Mouse (Mus musculus) hindbrain, postnatal 0 days (tissue): ENCODE measurements around the gene Prmt8. TPM values are rescaled to one million over a fixed set of nuclear protein-coding genes. Genes with fewer than 3 reads are reported as not detected.

Experiments
- ATAC-seq: fragments of 200-750 bp; cut with Nextera tagmentation; 2 replicates; pipeline ENCODE4 v1.8.0; 2017; ENCODE audit warnings: mild to moderate bottlenecking, moderate TSS enrichment, moderate library complexity
- DNase-seq: peaks from one replicate; pipeline ENCODE4 v3.0.0-alpha.2; 2015; ENCODE audit warnings: low spot score
- H3K27ac ChIP-seq: fragments of 300-500 bp; sonication (generic); 2 replicates; pipeline ENCODE4 v1.5.1; 2014; ENCODE audit warnings: mild to moderate bottlenecking
- H3K27me3 ChIP-seq: fragments of 300-500 bp; sonication (generic); 2 replicates; pipeline ENCODE4 v1.6.1; 2014; ENCODE audit warnings: low read length, mixed read lengths; ENCODE audit not compliant: insufficient read depth
- H3K36me3 ChIP-seq: fragments of 300-500 bp; sonication (generic); 2 replicates; pipeline ENCODE4 v1.6.1; 2014; ENCODE audit warnings: low read length, mixed read lengths; ENCODE audit not compliant: insufficient read depth
- H3K4me1 ChIP-seq: fragments of 300-500 bp; sonication (generic); 2 replicates; pipeline ENCODE4 v1.6.1; 2014; ENCODE audit warnings: antibody characterized with exemption, low read length, mixed read lengths; ENCODE audit not compliant: insufficient read depth
- H3K4me2 ChIP-seq: fragments of 300-500 bp; sonication (generic); 2 replicates; pipeline ENCODE4 v1.6.1; 2014; ENCODE audit warnings: low read depth, mild to moderate bottlenecking, low read length, moderate library complexity, mixed read lengths
- H3K4me3 ChIP-seq: fragments of 300-500 bp; sonication (generic); 2 replicates; pipeline ENCODE4 v1.5.1; 2014; ENCODE audit warnings: low read length
- H3K9ac ChIP-seq: fragments of 300-500 bp; sonication (generic); replicated peaks from 2 replicates; pipeline ENCODE4 v1.6.1; 2014; ENCODE audit warnings: mild to moderate bottlenecking, low read length, moderate library complexity, mixed read lengths
- H3K9me3 ChIP-seq: fragments of 300-500 bp; sonication (generic); 2 replicates; pipeline ENCODE4 v1.6.1; 2016; ENCODE audit warnings: low read length, mixed read lengths
- CTCF ChIP-seq: IDR thresholded peaks from 2 replicates; pipeline ENCODE4 v1.5.1; 2016; ENCODE audit warnings: antibody characterized with exemption, control low read depth, low read depth
- WGBS: fragments of 180-500 bp; shearing (Covaris S2); extraction: QIAGEN DNeasy Blood & Tissue Kit; methylation state at CpG from one replicate; pipeline ENCODE4 v1.1.7; 2014; 5-methylcytosine and 5-hydroxymethylcytosine counted together
- polyA plus RNA-seq: library from polyadenylated mRNA; unstranded; fragments of >200 nt; fragmentation: Nextera tagmentation; extraction: Ambion mirVana; gene quantifications from 2 replicates; pipeline ENCODE4 v1.2.1, GENCODE M21; 2015
- total RNA-seq: library from RNA; depleted of rRNA; stranded (reverse); fragments of >200 nt; gene quantifications from 2 replicates; pipeline ENCODE4 v1.2.3, GENCODE M21; 2014; rRNA removed

Gene Prmt8
- total RNA-seq (24.9 and 28.7 TPM in 2 replicates), polyA plus RNA-seq (31.7 and 35.5 TPM in 2 replicates)

- Histone ChIP-seq H3K4me3 (peak within 1 kb of the TSS; percentile 72), H3K36me3 (no peaks in the 10 kb centered on the region), H3K9me3 (no peaks in the 10 kb centered on the region), H3K9ac (peak within 1 kb of the TSS; percentile 67), H3K27me3 (no peaks in the 10 kb centered on the region), H3K27ac (peak within 1 kb of the TSS; percentile 77), H3K4me2 (peak within 1 kb of the TSS; percentile 89), H3K4me1 (0 out of 2 replicates have a peak, but pooled peaks cover 10% of the 10 kb centered on the region)
- no peak for TF ChIP-seq CTCF
- ATAC-seq (peak; percentile 43), DNase-seq (peak; percentile 54)
- under 1% methylated on average over 40 of the region's 42 CpGs for WGBS
These were observed at the start of gene Prmt8 for GRCm38 (mm10) chr6:127769275-127770156. Gene Prmt8, minus strand, starts transcription at chr6:127769472.

- 32% methylated on average over 9 of the region's 9 CpGs for WGBS
- no peak overlapping the region for H3K9ac ChIP-seq
- no peak overlapping the region for H3K4me3 ChIP-seq
- H3K9me3 ChIP-seq: no peaks in the 10 kb centered on the region
- H3K27me3 ChIP-seq: no peaks in the 10 kb centered on the region
- peak; percentile 90 for ATAC-seq
- H3K27ac ChIP-seq: no peak overlapping the region
- H3K4me2 ChIP-seq: no peak overlapping the region
- DNase-seq: peak; percentile 76
- no peaks in the 10 kb centered on the region for H3K36me3 ChIP-seq
- no peak for TF ChIP-seq CTCF
- H3K4me1 ChIP-seq: no peaks in the 10 kb centered on the region; the same call in 1 of the 2 replicates
These were observed 33.9 kb upstream of the Prmt8 start for GRCm38 (mm10) chr6:127803046-127803729.

DNA sequence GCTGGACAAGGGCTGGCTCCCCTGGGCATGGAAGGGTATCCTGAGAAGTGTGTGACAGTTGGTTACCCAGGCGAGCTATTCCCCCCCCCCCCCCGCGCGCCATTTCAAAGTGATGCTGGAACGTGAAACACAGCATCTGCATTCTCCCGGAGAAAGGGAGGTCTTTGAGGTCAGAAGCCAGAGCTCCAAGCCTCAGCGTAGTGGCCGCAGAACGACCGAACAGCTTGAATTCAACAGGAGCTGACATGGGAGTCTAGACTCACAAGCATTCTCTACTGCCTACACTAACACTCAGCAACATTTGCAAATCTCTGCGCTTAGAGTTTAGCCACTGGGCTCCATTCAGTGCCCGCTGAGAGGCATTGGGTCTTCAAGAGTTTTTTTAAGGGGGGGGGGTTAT, 32.9 kb upstream of the Prmt8 start:
- DNase-seq: no peak
- Histone ChIP-seq H3K27me3 (no peaks in the 10 kb centered on the region), H3K4me2 (no peak overlapping the region), H3K36me3 (no peaks in the 10 kb centered on the region), H3K27ac (no peak overlapping the region), H3K9ac (no peak overlapping the region), H3K4me3 (no peak overlapping the region), H3K9me3 (no peaks in the 10 kb centered on the region), H3K4me1 (no peaks in the 10 kb centered on the region; the same call in 1 of the 2 replicates)
- TF ChIP-seq CTCF: no peak
- no peak for ATAC-seq
- 48% methylated on average over 12 of the region's 12 CpGs for WGBS

DNA sequence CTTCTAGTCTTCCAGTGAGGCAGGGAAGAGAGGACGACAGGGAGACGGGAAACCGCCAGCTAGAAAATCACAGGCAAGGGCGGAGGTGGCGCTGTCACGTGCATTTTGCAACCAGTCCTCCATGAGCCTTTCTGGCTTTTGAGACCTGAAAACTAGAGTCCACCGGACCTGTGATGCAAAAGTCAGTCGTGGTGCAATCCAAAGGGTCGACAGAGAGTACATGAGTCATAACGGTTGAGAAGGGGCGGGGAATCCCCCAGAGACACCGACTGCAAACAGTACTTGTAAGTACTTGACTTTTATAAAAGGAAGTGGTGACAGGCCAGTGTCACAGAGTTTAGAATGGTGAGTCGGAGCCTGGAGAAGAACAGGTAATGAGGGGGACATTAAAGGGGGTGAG, 20.8 kb upstream of the Prmt8 start:
- Histone ChIP-seq H3K4me1 (no peaks in the 10 kb centered on the region), H3K27ac (no peak overlapping the region), H3K27me3 (no peaks in the 10 kb centered on the region), H3K9me3 (no peaks in the 10 kb centered on the region), H3K9ac (no peak overlapping the region), H3K4me2 (no peak overlapping the region), H3K4me3 (no peak overlapping the region), H3K36me3 (no peaks in the 10 kb centered on the region)
- ATAC-seq (no peak), DNase-seq (no peak)
- WGBS: 84% methylated on average over 13 of the region's 13 CpGs
- TF ChIP-seq CTCF: no peak

GRCm38 (mm10) chr6:127770806-127771205, 1.5 kb upstream of the Prmt8 start:
- ATAC-seq: no peak
- H3K4me2 ChIP-seq: peak overlapping the region; percentile 89; the same call in 1 of the 2 replicates
- 0 out of 2 replicates have a peak, but pooled peaks cover 8% of the 10 kb centered on the region for H3K4me1 ChIP-seq
- no peak overlapping the region for H3K27ac ChIP-seq
- no peaks in the 10 kb centered on the region for H3K36me3 ChIP-seq
- H3K9ac ChIP-seq: no peak overlapping the region
- H3K9me3 ChIP-seq: no peaks in the 10 kb centered on the region
- TF ChIP-seq CTCF: no peak
- no peaks in the 10 kb centered on the region for H3K27me3 ChIP-seq
- DNase-seq: peak; percentile 38
- 13% methylated on average over 4 of the region's 4 CpGs for WGBS
- no peak overlapping the region for H3K4me3 ChIP-seq

DNA sequence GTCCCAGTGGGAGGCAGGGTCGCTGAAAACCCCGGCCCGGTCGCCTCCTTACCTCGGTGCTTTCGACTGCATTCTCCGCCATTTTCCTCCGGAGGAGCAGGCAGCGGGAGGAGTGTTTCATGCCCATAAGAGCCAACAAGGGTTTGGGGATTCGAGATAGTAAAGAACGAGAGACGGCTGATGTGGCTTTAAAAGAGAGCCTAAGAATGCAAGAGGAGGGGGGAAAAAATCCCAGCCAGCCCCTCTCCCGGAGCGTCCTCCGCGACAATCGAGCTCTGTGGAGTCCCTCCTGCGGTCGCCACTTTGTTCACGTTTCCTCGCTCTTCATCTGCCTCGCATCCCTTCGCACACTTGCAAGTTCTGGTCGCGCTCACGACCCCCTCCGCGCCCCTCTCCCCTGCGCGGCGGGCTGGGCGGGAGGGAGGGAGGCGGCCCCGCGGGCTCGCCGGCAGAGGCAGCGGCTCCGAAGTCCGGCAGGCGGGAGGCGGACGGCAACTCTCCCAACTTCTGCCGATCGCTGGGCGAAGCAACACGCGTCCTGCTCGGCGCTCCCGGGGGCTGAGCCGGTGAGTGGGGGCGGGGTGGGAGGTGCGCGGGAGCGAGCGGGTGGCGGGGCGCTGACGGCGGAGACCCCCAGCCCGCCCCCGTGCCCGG, 524 bp downstream of the Prmt8 start:
- no peaks in the 10 kb centered on the region for H3K36me3 ChIP-seq
- H3K4me1 ChIP-seq: 0 out of 2 replicates have a peak, but pooled peaks cover 10% of the 10 kb centered on the region
- peak overlapping the region; percentile 89 for H3K4me2 ChIP-seq
- H3K27ac ChIP-seq: peak overlapping the region; percentile 77
- TF ChIP-seq CTCF: no peak
- H3K9me3 ChIP-seq: no peaks in the 10 kb centered on the region
- H3K4me3 ChIP-seq: peak overlapping the region; percentile 72
- H3K27me3 ChIP-seq: no peaks in the 10 kb centered on the region
- H3K9ac ChIP-seq: peak overlapping the region; percentile 67
- ATAC-seq (peak; percentile 10), DNase-seq (peak; percentile 61)
- WGBS: under 1% methylated on average over 46 of the region's 64 CpGs
